ENCODE assay signal across 18 mouse cellular contexts in genomic region chr11:27448866-27449265, GRCm38 (mm10).
"Had no signal": no experiment of that assay in that cellular context is flagged by ENCODE, and none has a peak within 500 bp of the region (broad histone marks: within the 10 kb centered on the region; RNA-seq: fewer than 3 reads in every experiment).

No protein-coding gene starts in this region.

- H3K9me3 ChIP-seq: midbrain, embryonic 12.5 days; neural tube, embryonic 13.5 days; neural tube, embryonic 15.5 days had no signal

- H3K4me3 ChIP-seq: midbrain, embryonic 12.5 days; myocyte; neural tube, embryonic 13.5 days; neural tube, embryonic 15.5 days had no signal

- H3K27ac ChIP-seq: midbrain, embryonic 12.5 days; neural tube, embryonic 13.5 days; neural tube, embryonic 15.5 days had no signal

- H3K4me2 ChIP-seq: lung, embryonic 14.5 days; midbrain, embryonic 12.5 days; neural tube, embryonic 13.5 days; neural tube, embryonic 15.5 days had no signal

- H3K27me3 ChIP-seq: midbrain, embryonic 12.5 days; neural tube, embryonic 13.5 days; neural tube, embryonic 15.5 days had no signal

- DNase-seq: lung, adult 18-20 months; lung, embryonic 14.5 days; lung, postnatal 10 days; lung, postnatal 4 days; midbrain, embryonic 14.5 days; retina, postnatal 1 day; right cerebral cortex, adult 18-20 months; right cerebral cortex, postnatal 25 days; right cerebral cortex, postnatal 4 days; spleen, adult 18-20 months; thymus, adult 18-20 months; thymus, postnatal 14 days; thymus, postnatal 36 days had no signal

- H3K36me3 ChIP-seq: midbrain, embryonic 12.5 days; neural tube, embryonic 13.5 days; neural tube, embryonic 15.5 days had no signal

- ATAC-seq: midbrain, embryonic 16.5 days had no signal

- H3K4me1 ChIP-seq: midbrain, embryonic 12.5 days; neural tube, embryonic 13.5 days; neural tube, embryonic 15.5 days had no signal

- H3K9ac ChIP-seq: lung, embryonic 14.5 days; midbrain, embryonic 12.5 days; neural tube, embryonic 13.5 days; neural tube, embryonic 15.5 days had no signal
